Mouse (Mus musculus): ENCODE results near the gene Tmem164.

The Tmem164 gene

GRCm38 (mm10) chrX:142832221-142832620 is 151.0 kb downstream of the Tmem164 start:
- no peak for DNase-seq

GRCm38 (mm10) chrX:142833164-142833796 is 152.1 kb downstream of the Tmem164 start:
- no peak for DNase-seq

GRCm38 (mm10) chrX:142834807-142835206 is 153.6 kb downstream of the Tmem164 start:
- no peak for DNase-seq

GRCm38 (mm10) chrX:142836399-142836798 is 155.2 kb downstream of the Tmem164 start:
- DNase-seq: no peak

GRCm38 (mm10) chrX:142837316-142837715 is 156.1 kb downstream of the Tmem164 start:
- DNase-seq: no peak

- DNase-seq: no peak
Measured at GRCm38 (mm10) chrX:142838841-142839240, 157.6 kb downstream of the Tmem164 start.

- no peak for DNase-seq
Measured at GRCm38 (mm10) chrX:142839411-142839810, 158.2 kb downstream of the Tmem164 start.

GRCm38 (mm10) chrX:142841916-142842315 is 160.7 kb downstream of the Tmem164 start:
- no peak for DNase-seq

- DNase-seq: no peak
Measured at GRCm38 (mm10) chrX:142846266-142846665, 165.1 kb downstream of the Tmem164 start.

- DNase-seq: no peak
Measured at GRCm38 (mm10) chrX:142848032-142848431, 166.8 kb downstream of the Tmem164 start.

- no peak for DNase-seq
Measured at GRCm38 (mm10) chrX:142869844-142870243, 188.6 kb downstream of the Tmem164 start.

- DNase-seq: no peak
Measured at GRCm38 (mm10) chrX:142882255-142882654, 201.0 kb downstream of the Tmem164 start.

GRCm38 (mm10) chrX:142883593-142883992 is 202.4 kb downstream of the Tmem164 start:
- DNase-seq: no peak

- no peak for DNase-seq
Measured at GRCm38 (mm10) chrX:142885962-142886361, 204.8 kb downstream of the Tmem164 start.
